In the genomic region with DNA sequence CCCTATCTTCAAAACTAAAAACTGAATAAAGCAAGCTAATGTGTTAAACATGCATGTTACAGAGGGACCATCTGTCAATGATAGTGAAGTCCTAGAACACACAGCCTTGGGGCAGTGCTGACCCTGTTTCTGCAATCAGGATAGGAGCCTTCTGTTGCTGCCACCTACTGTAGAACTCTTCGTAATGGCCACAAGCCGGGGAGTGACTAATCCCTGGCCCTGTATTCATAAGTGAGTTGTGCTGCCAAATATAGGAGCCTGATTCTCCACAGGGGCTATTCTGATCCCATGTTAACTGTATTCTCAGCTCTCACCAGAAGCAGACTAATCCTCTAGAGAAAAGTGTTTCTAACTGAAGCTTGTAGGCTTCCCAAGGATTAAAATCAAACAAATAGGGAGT, we compare ENCODE assay signal across 12 mouse cellular contexts. TPM values are rescaled to one million over a fixed set of nuclear protein-coding genes. Genes with fewer than 3 reads are reported as not detected.
DNase-seq lines count a peak whose midpoint lies in the region; ATAC-seq and TF ChIP-seq lines count a peak whose summit lies in the region.
"Had no signal": no experiment of that assay in that cellular context is flagged by ENCODE, and none has a peak within 500 bp of the region (broad histone marks: within the 10 kb centered on the region; RNA-seq: fewer than 3 reads in every experiment).

No protein-coding gene starts in this region.

- H3K27ac ChIP-seq in kidney, adult 2 months (ENCODE audit: insufficient read depth, low read depth, low read length), result no peak overlapping the region
- H3K27ac ChIP-seq in kidney, embryonic 14.5 days (ENCODE audit: low read depth, low read length), result no peak overlapping the region
- no peak overlapping the region; the same call in 1 of the 2 replicates for H3K27ac ChIP-seq in cerebellum, adult 2 months (ENCODE audit: insufficient read depth, low read length)
- H3K27ac ChIP-seq: embryonic facial prominence, embryonic 12.5 days had no signal

- H3K9me3 ChIP-seq in kidney, embryonic 14.5 days (ENCODE audit: control insufficient read depth, low read length), result no peaks in the 10 kb centered on the region
- H3K9me3 ChIP-seq: embryonic facial prominence, embryonic 12.5 days had no signal

- ATAC-seq in kidney, embryonic 14.5 days (ENCODE audit: low FRiP score, low TSS enrichment), result no peak
- ATAC-seq in megakaryocyte progenitor cell, adult 5-6 weeks (replicated peaks; ENCODE audit: poor library complexity), result no peak

- H3K4me1 ChIP-seq in kidney, adult 2 months (ENCODE audit: control insufficient read depth, insufficient read depth, low read length), result no peaks in the 10 kb centered on the region; the same call in 1 of the 2 replicates
- H3K4me1 ChIP-seq in kidney, embryonic 14.5 days (ENCODE audit: control insufficient read depth, insufficient read depth, low read length), result no peaks in the 10 kb centered on the region
- peaks cover 3% of the 10 kb centered on the region; the same call in 1 of the 2 replicates for H3K4me1 ChIP-seq in cerebellum, adult 2 months (ENCODE audit: control insufficient read depth, insufficient read depth, low read length)
- no peaks in the 10 kb centered on the region for H3K4me1 ChIP-seq in lung, adult 2 months (ENCODE audit: control insufficient read depth, insufficient read depth, low read length)
- H3K4me1 ChIP-seq: embryonic facial prominence, embryonic 12.5 days had no signal

- no peak overlapping the region for H3K9ac ChIP-seq in kidney, embryonic 14.5 days (ENCODE audit: low read depth, low read length)
- H3K9ac ChIP-seq: embryonic facial prominence, embryonic 12.5 days; lung, embryonic 14.5 days had no signal

- H3K27me3 ChIP-seq in kidney, adult 2 months (replicated peaks; ENCODE audit: control insufficient read depth, insufficient read depth, low read length), result no peaks in the 10 kb centered on the region
- H3K27me3 ChIP-seq in kidney, embryonic 14.5 days (ENCODE audit: control insufficient read depth, insufficient read depth, low read length), result no peaks in the 10 kb centered on the region
- H3K27me3 ChIP-seq in cerebellum, adult 2 months (ENCODE audit: control insufficient read depth, insufficient read depth, low read length), result no peaks in the 10 kb centered on the region
- H3K27me3 ChIP-seq: embryonic facial prominence, embryonic 12.5 days had no signal

- WGBS in kidney, adult 2 months, result 78% methylated on average over 2 of the region's 2 CpGs
- 90% methylated on average over 2 of the region's 2 CpGs for WGBS in kidney, embryonic 14.5 days
- 6% methylated on average over 2 of the region's 2 CpGs for WGBS in cerebellum, adult 2 months
- WGBS in lung, adult 2 months, result 67% methylated on average over 2 of the region's 2 CpGs

- TF ChIP-seq POLR2A in kidney, adult 2 months (IDR thresholded peaks at IDR 0.05; ENCODE audit: low read depth, low read length), result no peak
- no peak for TF ChIP-seq POLR2A in cerebellum, adult 2 months (IDR thresholded peaks at IDR 0.05; ENCODE audit: borderline replicate concordance, insufficient read depth, low read length)
- no peak for TF ChIP-seq POLR2A in lung, adult 2 months (IDR thresholded peaks at IDR 0.05; ENCODE audit: borderline replicate concordance, extremely low read depth, low read depth, low read length)

- no peak overlapping the region for H3K4me3 ChIP-seq in kidney, adult 2 months (ENCODE audit: insufficient read depth, low read depth, low read length)
- H3K4me3 ChIP-seq in kidney, embryonic 14.5 days (ENCODE audit: low read length), result no peak overlapping the region
- H3K4me3 ChIP-seq in cerebellum, adult 2 months (replicated peaks; ENCODE audit: insufficient read depth, low read depth, low read length), result no peak overlapping the region
- H3K4me3 ChIP-seq in lung, adult 2 months (replicated peaks; ENCODE audit: extremely low read depth, low read depth, low read length), result no peak overlapping the region
- H3K4me3 ChIP-seq: embryonic facial prominence, embryonic 12.5 days had no signal

- TF ChIP-seq CTCF in kidney, adult 2 months (conservative IDR thresholded peaks at IDR 0.05; ENCODE audit: insufficient read depth, insufficient read length, low read depth, low read length), result peak; percentile 18; the same call in 1 of the 2 replicates
- TF ChIP-seq CTCF in cerebellum, adult 2 months (IDR thresholded peaks at IDR 0.05; ENCODE audit: borderline replicate concordance, insufficient read depth, low read depth, low read length), result peak; percentile 50
- no peak for TF ChIP-seq CTCF in lung, adult 2 months (IDR thresholded peaks at IDR 0.05; ENCODE audit: insufficient read depth, low read length)

- DNase-seq in kidney, adult 2 months, result no peak
- peak; percentile 36 for DNase-seq in adrenal gland, adult 8-10 months
- DNase-seq in cerebellum, adult 2 months, result peak; percentile 62 to 89
- DNase-seq in left cerebral cortex, postnatal 14 days (ENCODE audit: low spot score in 2 of 2), result peak; percentile 20 to 54
- no peak for DNase-seq in urinary bladder, postnatal 14 days (ENCODE audit: low spot score)
- DNase-seq in lung, adult 2 months, result no peak
- DNase-seq: kidney, adult 11 months; lung, embryonic 14.5 days; thymus, adult 18-20 months had no signal

- H3K36me3 ChIP-seq in kidney, adult 2 months (ENCODE audit: control insufficient read depth, insufficient read depth, low read length), result no peaks in the 10 kb centered on the region
- H3K36me3 ChIP-seq in kidney, embryonic 14.5 days (ENCODE audit: control insufficient read depth, insufficient read depth, low read length), result peaks cover under 1% of the 10 kb centered on the region

- intact Hi-C loops in left cerebral cortex, postnatal 14 days (cut with DNase I), result no loop called here

- H3K4me2 ChIP-seq in kidney, embryonic 14.5 days (replicated peaks; ENCODE audit: low read depth, low read length), result no peak overlapping the region
- H3K4me2 ChIP-seq: embryonic facial prominence, embryonic 12.5 days; lung, embryonic 14.5 days had no signal

RNA-seq across cellular contexts. Expression of a gene that starts 9.4 kb away (rescaled TPM):
- polyA plus RNA-seq in kidney, adult 2 months (2012; rRNA removed), result 26.4 and 27.7 TPM in 2 replicates
- 57.5 and 75.3 TPM in 2 replicates for polyA plus RNA-seq in kidney, embryonic 14.5 days (2014; fragmentation: Nextera tagmentation; extraction: Ambion mirVana)
- total RNA-seq in adrenal gland, adult 8-10 months (2022), result 10 to 100 TPM; 38.5 to 44.4 (median 40.9) TPM
- 42.9 and 45.3 TPM in 2 replicates for polyA plus RNA-seq in cerebellum, adult 2 months (2012; rRNA removed)
- 10 to 100 TPM; 43.1 to 44.5 TPM for total RNA-seq in left cerebral cortex, postnatal 14 days (2021)
- total RNA-seq in megakaryocyte progenitor cell, adult 5-6 weeks (2015), result 58.7 and 59.2 TPM in 2 replicates
- 52.7 and 56.9 TPM in 2 replicates for total RNA-seq in megakaryocyte progenitor cell, adult 5-6 weeks (2017)
- polyA plus RNA-seq in lung, adult 2 months (2012; rRNA removed), result 10.0 and 12.5 TPM in 2 replicates

RNA-seq across cellular contexts. Expression of a gene that starts 50.7 kb away (rescaled TPM):
- 10.7 and 11.1 TPM in 2 replicates for polyA plus RNA-seq in kidney, adult 2 months (2012; rRNA removed)
- polyA plus RNA-seq in kidney, embryonic 14.5 days (2014; fragmentation: Nextera tagmentation; extraction: Ambion mirVana), result 37.6 and 40.8 TPM in 2 replicates
- 10 to 100 TPM; 50.3 to 60.9 (median 52.8) TPM for total RNA-seq in adrenal gland, adult 8-10 months (2022)
- 54.5 and 54.9 TPM in 2 replicates for polyA plus RNA-seq in cerebellum, adult 2 months (2012; rRNA removed)
- 10 to 100 TPM; 51.5 to 52.2 TPM for total RNA-seq in left cerebral cortex, postnatal 14 days (2021)
- total RNA-seq in megakaryocyte progenitor cell, adult 5-6 weeks (2015), result 44.4 and 46.8 TPM in 2 replicates
- total RNA-seq in megakaryocyte progenitor cell, adult 5-6 weeks (2017), result 45.2 and 57.7 TPM in 2 replicates
- polyA plus RNA-seq in lung, adult 2 months (2012; rRNA removed), result 9.9 and 11.7 TPM in 2 replicates

Comparison
In these comparisons a context has a peak if more than half of its experiments do, and no peak if none do; other contexts are left out.
1. DNase-seq: peak in adrenal gland, adult 8-10 months (single experiment), cerebellum, adult 2 months (2 of 2) and left cerebral cortex, postnatal 14 days (2 of 2); none in kidney, adult 2 months (single experiment), urinary bladder, postnatal 14 days (single experiment) and lung, adult 2 months (single experiment).